ENCODE assay signal across 20 mouse cellular contexts in the genomic region with DNA sequence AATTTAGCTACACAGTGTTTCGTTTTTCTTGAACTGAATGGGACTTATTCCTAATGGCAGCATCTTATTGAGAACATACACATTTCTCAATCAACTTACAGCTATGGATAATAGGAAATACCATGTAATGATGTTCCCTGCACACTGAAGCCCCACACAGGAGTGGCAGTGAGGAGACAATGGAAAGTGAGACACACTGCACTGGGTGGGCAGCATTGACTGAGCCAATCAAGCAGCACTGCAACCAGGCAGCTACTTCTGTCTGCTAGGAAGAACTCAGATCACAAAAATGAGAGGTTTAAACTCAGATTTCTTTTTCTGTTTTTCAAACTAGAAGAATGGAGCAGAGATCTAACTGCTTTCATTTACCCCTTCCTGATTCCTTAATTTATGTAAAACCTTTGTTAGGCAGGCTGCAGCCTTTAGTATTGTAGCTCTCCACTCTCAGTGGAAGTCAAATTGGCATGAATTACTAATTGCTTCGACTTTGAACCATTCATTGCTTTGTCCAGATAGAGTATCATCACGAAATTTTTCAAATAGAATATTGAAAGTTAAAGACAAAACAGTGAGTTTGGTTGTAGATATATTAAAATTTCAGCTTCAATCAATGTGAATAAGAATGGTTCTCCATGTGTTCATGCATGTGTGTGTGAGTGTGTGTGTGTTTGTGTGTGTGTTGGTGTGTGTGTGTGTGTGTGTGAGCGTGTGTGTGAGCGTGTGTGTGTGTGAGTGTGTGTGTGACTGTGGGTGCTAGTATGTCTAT.
DNase-seq lines count a peak whose midpoint lies in the region; ATAC-seq and TF ChIP-seq lines count a peak whose summit lies in the region.
"Had no signal": no experiment of that assay in that cellular context is flagged by ENCODE, and none has a peak within 500 bp of the region (broad histone marks: within the 10 kb centered on the region; RNA-seq: fewer than 3 reads in every experiment).

No protein-coding gene starts in this region.

- H3K4me1 ChIP-seq in midbrain, embryonic 10.5 days = peaks cover 17% of the 10 kb centered on the region
- H3K4me1 ChIP-seq in midbrain, postnatal 0 days (ENCODE audit: insufficient read depth, low read length) = no peaks in the 10 kb centered on the region
- H3K4me1 ChIP-seq in forebrain, embryonic 11.5 days (replicated peaks; ENCODE audit: control insufficient read depth, insufficient read depth, low read length) = no peaks in the 10 kb centered on the region
- H3K4me1 ChIP-seq in forebrain, postnatal 0 days (ENCODE audit: insufficient read depth) = no peaks in the 10 kb centered on the region
- peaks cover 4% of the 10 kb centered on the region; the same call in 1 of the 2 replicates for H3K4me1 ChIP-seq in midbrain, embryonic 16.5 days (ENCODE audit: control insufficient read depth, insufficient read depth, low read length)
- H3K4me1 ChIP-seq: heart, embryonic 10.5 days had no signal

- H3K36me3 ChIP-seq in midbrain, embryonic 10.5 days = no peaks in the 10 kb centered on the region
- H3K36me3 ChIP-seq in midbrain, postnatal 0 days (ENCODE audit: insufficient read depth, low read length) = no peaks in the 10 kb centered on the region
- no peaks in the 10 kb centered on the region for H3K36me3 ChIP-seq in forebrain, embryonic 11.5 days (ENCODE audit: control insufficient read depth, insufficient read depth, low read length)
- H3K36me3 ChIP-seq in forebrain, postnatal 0 days (ENCODE audit: insufficient read depth) = no peaks in the 10 kb centered on the region
- no peaks in the 10 kb centered on the region for H3K36me3 ChIP-seq in midbrain, embryonic 16.5 days (ENCODE audit: control insufficient read depth, insufficient read depth, low read length)
- H3K36me3 ChIP-seq: heart, embryonic 10.5 days had no signal

- H3K27ac ChIP-seq in midbrain, embryonic 10.5 days (replicated peaks) = peak overlapping the region; percentile 47
- no peak overlapping the region for H3K27ac ChIP-seq in midbrain, postnatal 0 days (ENCODE audit: low read depth, low read length)
- no peak overlapping the region for H3K27ac ChIP-seq in forebrain, embryonic 11.5 days (ENCODE audit: low read depth, low read length)
- H3K27ac ChIP-seq in forebrain, postnatal 0 days (ENCODE audit: low read depth, low read length) = no peak overlapping the region
- 0 out of 2 replicates have a peak overlapping the region, but pooled peaks have one; percentile 17 for H3K27ac ChIP-seq in midbrain, embryonic 16.5 days (ENCODE audit: low read length)
- H3K27ac ChIP-seq: heart, embryonic 10.5 days; kidney, postnatal 0 days had no signal

- ATAC-seq in midbrain, postnatal 0 days (ENCODE audit: low FRiP score) = no peak
- peak; percentile 78; the same call in 1 of the 2 replicates for ATAC-seq in forebrain, embryonic 11.5 days (replicated peaks; ENCODE audit: low FRiP score)
- peak; percentile 25; the same call in 1 of the 2 replicates for ATAC-seq in forebrain, postnatal 0 days
- no peak for ATAC-seq in midbrain, embryonic 16.5 days
- ATAC-seq in CD4-positive, CD25-positive, alpha-beta regulatory T cell, adult 4 months = no peak
- ATAC-seq: Patski had no signal

- H3K9ac ChIP-seq in midbrain, postnatal 0 days (replicated peaks; ENCODE audit: low read length, poor library complexity, severe bottlenecking) = no peak overlapping the region
- no peak overlapping the region for H3K9ac ChIP-seq in forebrain, embryonic 11.5 days (ENCODE audit: low read length)
- H3K9ac ChIP-seq in forebrain, postnatal 0 days = no peak overlapping the region
- no peak overlapping the region for H3K9ac ChIP-seq in midbrain, embryonic 16.5 days (ENCODE audit: low read depth, low read length)

- 67% methylated on average over 5 of the region's 5 CpGs for WGBS in midbrain, embryonic 10.5 days
- 58% methylated on average over 5 of the region's 5 CpGs for WGBS in midbrain, postnatal 0 days
- 63% methylated on average over 5 of the region's 5 CpGs for WGBS in forebrain, embryonic 11.5 days
- 42% methylated on average over 5 of the region's 5 CpGs for WGBS in forebrain, postnatal 0 days
- whole genome bisulfite sequencing in midbrain, embryonic 16.5 days = 61% methylated on average over 5 of the region's 5 CpGs

- no peak overlapping the region for H3K4me3 ChIP-seq in midbrain, embryonic 10.5 days
- no peak overlapping the region for H3K4me3 ChIP-seq in midbrain, postnatal 0 days (ENCODE audit: low read depth, low read length)
- no peak overlapping the region for H3K4me3 ChIP-seq in forebrain, embryonic 11.5 days (ENCODE audit: low read depth, low read length)
- no peak overlapping the region for H3K4me3 ChIP-seq in forebrain, postnatal 0 days (ENCODE audit: low read depth, low read length)
- no peak overlapping the region for H3K4me3 ChIP-seq in midbrain, embryonic 16.5 days (ENCODE audit: low read depth, low read length)
- H3K4me3 ChIP-seq: heart, embryonic 10.5 days had no signal

- no peak overlapping the region for H3K4me2 ChIP-seq in midbrain, postnatal 0 days (ENCODE audit: low read depth, low read length, poor library complexity, severe bottlenecking)
- no peak overlapping the region for H3K4me2 ChIP-seq in forebrain, embryonic 11.5 days (ENCODE audit: low read depth, low read length, severe bottlenecking)
- no peak overlapping the region for H3K4me2 ChIP-seq in forebrain, postnatal 0 days (ENCODE audit: low read depth)
- H3K4me2 ChIP-seq in midbrain, embryonic 16.5 days (ENCODE audit: low read length) = no peak overlapping the region

- H3K27me3 ChIP-seq in midbrain, embryonic 10.5 days (ENCODE audit: low read depth, poor library complexity, severe bottlenecking) = no peaks in the 10 kb centered on the region
- H3K27me3 ChIP-seq in midbrain, postnatal 0 days (ENCODE audit: insufficient read depth, low read length) = no peaks in the 10 kb centered on the region
- H3K27me3 ChIP-seq in forebrain, embryonic 11.5 days (ENCODE audit: control insufficient read depth, insufficient read depth, low read length) = no peaks in the 10 kb centered on the region
- H3K27me3 ChIP-seq in forebrain, postnatal 0 days (ENCODE audit: insufficient read depth, low read length) = no peaks in the 10 kb centered on the region
- no peaks in the 10 kb centered on the region for H3K27me3 ChIP-seq in midbrain, embryonic 16.5 days (ENCODE audit: control insufficient read depth, insufficient read depth, low read depth, low read length)
- H3K27me3 ChIP-seq: Patski had no signal

- no peaks in the 10 kb centered on the region for H3K9me3 ChIP-seq in midbrain, embryonic 10.5 days (replicated peaks)
- H3K9me3 ChIP-seq in midbrain, postnatal 0 days (ENCODE audit: low read length) = no peaks in the 10 kb centered on the region
- H3K9me3 ChIP-seq in forebrain, embryonic 11.5 days (ENCODE audit: control insufficient read depth, low read length) = no peaks in the 10 kb centered on the region
- H3K9me3 ChIP-seq in forebrain, postnatal 0 days (ENCODE audit: low read length) = no peaks in the 10 kb centered on the region
- H3K9me3 ChIP-seq in midbrain, embryonic 16.5 days (replicated peaks; ENCODE audit: control insufficient read depth, low read length, poor library complexity, severe bottlenecking) = no peaks in the 10 kb centered on the region
- H3K9me3 ChIP-seq: heart, embryonic 10.5 days had no signal

- no peak for DNase-seq in midbrain, embryonic 10.5 days (ENCODE audit: low spot score)
- no peak for DNase-seq in midbrain, postnatal 0 days (ENCODE audit: low spot score)
- DNase-seq in forebrain, embryonic 11.5 days (ENCODE audit: low spot score) = no peak
- DNase-seq in forebrain, postnatal 0 days = no peak
- DNase-seq in lung, postnatal 14 days = no peak
- DNase-seq in adrenal gland, adult 2 months = no peak
- DNase-seq: adrenal gland, postnatal 10 days; cerebellum, adult 11 months; cerebellum, postnatal 25 days; embryo, embryonic 11 days; kidney, adult 11 months; lung, adult 18-20 months; right cerebral cortex, postnatal 14 days; spleen, adult 18-20 months; thymus, postnatal 36 days had no signal

- TF ChIP-seq CTCF in midbrain, postnatal 0 days (IDR thresholded peaks at IDR 0.05) = no peak
- TF ChIP-seq CTCF in forebrain, postnatal 0 days (IDR thresholded peaks at IDR 0.05; ENCODE audit: low read depth) = no peak

Comparison
In these comparisons a context has a peak if more than half of its experiments do, and no peak if none do; other contexts are left out.
1. H3K27ac ChIP-seq: peak in midbrain, embryonic 10.5 days (single experiment) and midbrain, embryonic 16.5 days (single experiment); none in midbrain, postnatal 0 days (single experiment), forebrain, embryonic 11.5 days (single experiment) and forebrain, postnatal 0 days (single experiment).
2. ATAC-seq: peak in forebrain, embryonic 11.5 days (single experiment) and forebrain, postnatal 0 days (single experiment); none in midbrain, postnatal 0 days (single experiment), midbrain, embryonic 16.5 days (single experiment) and CD4-positive, CD25-positive, alpha-beta regulatory T cell, adult 4 months (single experiment).